Mouse (Mus musculus): Measurements from ENCODE around the gene Myo1e. TPM values are rescaled to one million over a fixed set of nuclear protein-coding genes. Genes with fewer than 3 reads are reported as not detected.
A peak's percentile ranks its signal among the peaks of the same experiment; 100 is the strongest.

Myo1e gene
- polyA plus RNA-seq, 1 experiment from 2014 or later = 18.4 TPM

- ATAC-seq = no peak
- whole genome bisulfite sequencing = 64% methylated on average over 11 of the region's 11 CpGs
Measured at GRCm38 (mm10) chr9:70410668-70411067, 203.5 kb downstream of the Myo1e start.

GRCm38 (mm10) chr9:70413038-70413437, 205.9 kb downstream of the Myo1e start:
- Histone ChIP-seq H3K4me1 (replicated peaks) (no peaks in the 10 kb centered on the region), H3K4me2 (replicated peaks) (no peak overlapping the region), H3K36me3 (peaks cover 45% of the 10 kb centered on the region), H3K9me3 (no peaks in the 10 kb centered on the region), H3K9ac (no peak overlapping the region), H3K4me3 (replicated peaks) (no peak overlapping the region), H3K27me3 (replicated peaks) (no peaks in the 10 kb centered on the region), H3K27ac (no peak overlapping the region)
- ATAC-seq = no peak
- 92% methylated on average over 7 of the region's 7 CpGs for WGBS

More at GRCm38 (mm10) chr9:70410668-70411067, 203.5 kb downstream of the Myo1e start:
- Histone ChIP-seq H3K36me3 (peaks cover 49% of the 10 kb centered on the region), H3K9me3 (no peaks in the 10 kb centered on the region), H3K4me2 (replicated peaks) (no peak overlapping the region), H3K27me3 (replicated peaks) (no peaks in the 10 kb centered on the region), H3K4me3 (replicated peaks) (no peak overlapping the region), H3K9ac (no peak overlapping the region), H3K27ac (no peak overlapping the region), H3K4me1 (replicated peaks) (no peaks in the 10 kb centered on the region)

- Histone ChIP-seq H3K4me2 (replicated peaks) (no peak overlapping the region), H3K9ac (no peak overlapping the region), H3K4me1 (replicated peaks) (0 out of 2 replicates have a peak, but pooled peaks cover 4% of the 10 kb centered on the region), H3K27me3 (replicated peaks) (no peaks in the 10 kb centered on the region), H3K9me3 (no peaks in the 10 kb centered on the region), H3K4me3 (replicated peaks) (no peak overlapping the region), H3K27ac (no peak overlapping the region), H3K36me3 (peaks cover 27% of the 10 kb centered on the region)
- ATAC-seq = no peak
- 76% methylated on average over 3 of the region's 3 CpGs for WGBS
Measured at GRCm38 (mm10) chr9:70416412-70416811, 209.3 kb downstream of the Myo1e start.

GRCm38 (mm10) chr9:70421257-70422056, 214.3 kb downstream of the Myo1e start, which contains the start of gene Ccnb2:
TSS of gene Ccnb2 (minus strand) at chr9:70421547.
- Histone ChIP-seq H3K9me3 (no peaks in the 10 kb centered on the region), H3K4me2 (replicated peaks) (peak within 1 kb of the TSS; percentile 82), H3K27ac (peak within 1 kb of the TSS; percentile 46; the same call in 1 of the 2 replicates), H3K4me1 (replicated peaks) (0 out of 2 replicates have a peak, but pooled peaks cover 4% of the 10 kb centered on the region), H3K36me3 (peaks cover 10% of the 10 kb centered on the region; the same call in 1 of the 2 replicates), H3K4me3 (replicated peaks) (peak within 1 kb of the TSS; percentile 85), H3K27me3 (replicated peaks) (no peaks in the 10 kb centered on the region), H3K9ac (peak within 1 kb of the TSS; percentile 65)
- whole genome bisulfite sequencing = 2% methylated on average over 45 of the region's 45 CpGs
- peak; percentile 100 for ATAC-seq

- no peak overlapping the region for H3K4me3 ChIP-seq (replicated peaks)
- no peak for ATAC-seq
- H3K27me3 ChIP-seq (replicated peaks) = no peaks in the 10 kb centered on the region
- H3K9ac ChIP-seq = no peak overlapping the region
- H3K9me3 ChIP-seq = no peaks in the 10 kb centered on the region
- H3K4me2 ChIP-seq (replicated peaks) = no peak overlapping the region
- H3K36me3 ChIP-seq = peaks cover 13% of the 10 kb centered on the region
- WGBS = 96% methylated on average over 2 of the region's 2 CpGs
- no peak overlapping the region for H3K27ac ChIP-seq
- H3K4me1 ChIP-seq (replicated peaks) = 0 out of 2 replicates have a peak, but pooled peaks cover 4% of the 10 kb centered on the region
Measured at GRCm38 (mm10) chr9:70422661-70423060, 215.5 kb downstream of the Myo1e start.

- H3K36me3 ChIP-seq = peaks cover 11% of the 10 kb centered on the region
Measured at GRCm38 (mm10) chr9:70439959-70440358, 232.8 kb downstream of the Myo1e start.

GRCm38 (mm10) chr9:70449072-70449471, 241.9 kb downstream of the Myo1e start:
- H3K36me3 ChIP-seq = peaks cover 11% of the 10 kb centered on the region
- no peaks in the 10 kb centered on the region for H3K4me1 ChIP-seq (replicated peaks)
- no peaks in the 10 kb centered on the region for H3K9me3 ChIP-seq
- no peak overlapping the region for H3K4me2 ChIP-seq (replicated peaks)
- ATAC-seq = no peak
- H3K27me3 ChIP-seq (replicated peaks) = no peaks in the 10 kb centered on the region
- H3K27ac ChIP-seq = no peak overlapping the region
- H3K9ac ChIP-seq = no peak overlapping the region
- no peak overlapping the region for H3K4me3 ChIP-seq (replicated peaks)
- 86% methylated on average over 5 of the region's 5 CpGs for WGBS

More at GRCm38 (mm10) chr9:70439959-70440358, 232.8 kb downstream of the Myo1e start:
- ATAC-seq = no peak
- H3K9me3 ChIP-seq = no peaks in the 10 kb centered on the region
- H3K27ac ChIP-seq = no peak overlapping the region
- H3K4me1 ChIP-seq (replicated peaks) = no peaks in the 10 kb centered on the region
- no peaks in the 10 kb centered on the region for H3K27me3 ChIP-seq (replicated peaks)
- no peak overlapping the region for H3K4me3 ChIP-seq (replicated peaks)
- 91% methylated on average over 4 of the region's 4 CpGs for WGBS
- H3K4me2 ChIP-seq (replicated peaks) = no peak overlapping the region
- no peak overlapping the region for H3K9ac ChIP-seq

Other genes with a start within 250 kb of the Myo1e start
- 67.0 and 72.1 TPM in 2 replicates for gene Bnip2, start 217.9 kb upstream of the Myo1e start, polyA plus RNA-seq (2015; fragmentation: Nextera tagmentation; extraction: Ambion mirVana)
- gene Gtf2a2, start 194.8 kb upstream of the Myo1e start, polyA plus RNA-seq (2015; fragmentation: Nextera tagmentation; extraction: Ambion mirVana) = 177 and 182 TPM in 2 replicates
- gene Gcnt3, start 169.3 kb upstream of the Myo1e start, polyA plus RNA-seq (2015; fragmentation: Nextera tagmentation; extraction: Ambion mirVana) = 8.3 and 8.9 TPM in 2 replicates
- 7.1 and 10.9 TPM in 2 replicates for gene Fam81a, start 64.8 kb upstream of the Myo1e start, polyA plus RNA-seq (2015; fragmentation: Nextera tagmentation; extraction: Ambion mirVana)
- gene Ccnb2, start 214.2 kb downstream of the Myo1e start, polyA plus RNA-seq (2015; fragmentation: Nextera tagmentation; extraction: Ambion mirVana) = 158 and 171 TPM in 2 replicates